Mouse (Mus musculus): ENCODE results near the gene Celf1. TPM values are rescaled to one million over a fixed set of nuclear protein-coding genes. Genes with fewer than 3 reads are reported as not detected.

Celf1 gene
- polyA plus RNA-seq, 1 experiment from 2014 or later = 156 TPM

DNA sequence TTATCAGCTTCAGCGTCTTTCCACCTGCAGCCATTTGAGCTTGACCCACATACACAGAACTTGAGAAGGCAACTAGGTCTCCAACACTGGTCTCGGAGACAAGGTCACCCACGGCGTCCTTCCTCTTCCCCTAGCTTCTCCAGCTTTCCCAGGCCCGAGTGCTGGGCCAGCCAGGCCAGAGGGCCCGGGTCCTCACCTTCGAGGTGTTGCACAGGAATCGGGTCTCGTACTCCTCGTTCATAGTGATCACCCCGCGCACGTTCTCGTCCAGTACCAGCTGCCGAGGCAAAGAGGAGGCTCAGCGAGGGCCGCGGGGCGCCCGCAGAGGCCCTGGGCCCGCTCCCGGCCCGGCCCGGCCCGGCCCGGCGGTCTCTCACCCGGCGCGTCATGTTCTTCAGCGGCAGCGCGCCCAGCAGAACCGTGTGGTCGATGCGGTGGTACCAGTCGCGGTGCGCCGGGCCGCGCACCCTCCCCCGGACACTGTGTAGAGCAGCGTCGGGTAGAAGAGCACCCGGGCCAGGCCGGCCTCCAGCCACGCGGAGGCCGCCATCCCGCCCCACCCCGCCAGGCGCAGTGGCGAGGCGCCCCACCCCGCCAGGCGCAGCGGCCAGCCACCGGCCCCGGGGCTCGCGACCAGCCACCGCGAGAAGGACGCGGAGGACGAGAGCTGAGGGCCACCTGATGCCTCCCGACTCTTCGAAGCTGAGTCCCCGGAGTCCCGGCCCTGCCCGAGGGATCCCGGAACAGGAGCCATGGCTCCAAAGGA lies 22.8 kb upstream of the Celf1 start:
- under 1% methylated on average over 71 of the region's 73 CpGs for WGBS

DNA sequence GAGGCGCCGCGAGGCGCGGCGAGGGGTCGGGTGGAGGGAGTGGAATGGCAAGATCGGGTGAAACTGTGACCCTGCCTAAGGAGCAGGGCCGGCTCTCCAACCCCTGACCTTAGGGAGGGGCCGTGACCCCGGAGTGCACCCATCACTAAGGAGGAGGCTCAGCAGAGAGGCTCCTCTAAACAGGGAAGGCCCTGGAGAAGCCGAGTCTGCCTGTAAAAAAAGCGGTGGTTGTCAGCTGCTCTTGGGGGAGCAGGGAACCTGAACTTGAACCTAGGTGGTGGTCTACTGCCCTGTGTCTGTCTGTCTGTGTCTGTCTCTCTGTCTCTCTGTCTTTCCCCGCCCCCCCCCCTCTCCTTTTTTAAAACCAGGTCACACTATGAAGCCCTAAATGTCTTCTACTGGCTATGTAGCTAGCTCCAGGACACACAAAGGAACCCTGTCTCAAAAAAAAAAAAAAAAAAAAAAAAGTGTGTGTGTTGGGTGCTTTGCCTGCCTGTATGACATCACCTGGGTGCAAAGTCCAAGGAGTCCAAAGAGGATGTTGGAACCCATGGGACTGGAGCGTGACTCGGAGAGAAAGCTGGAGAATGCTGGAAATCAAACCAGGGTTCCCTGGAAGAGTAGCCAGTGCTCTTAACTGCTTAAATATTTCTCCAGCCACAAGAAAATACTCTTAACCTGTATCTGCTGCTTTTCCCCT lies 22.0 kb upstream of the Celf1 start:
- peak overlapping the region; percentile 97 for H3K27ac ChIP-seq
- DNase-seq (ENCODE audit: extremely low spot score, low spot score) = no peak
- 11% methylated on average over 16 of the region's 16 CpGs for WGBS
- peak overlapping the region; percentile 79 for H3K4me3 ChIP-seq
- no peaks in the 10 kb centered on the region for H3K9me3 ChIP-seq
- peaks cover 3% of the 10 kb centered on the region; the same call in 1 of the 2 replicates for H3K27me3 ChIP-seq (ENCODE audit: poor library complexity, severe bottlenecking)
- peaks cover 34% of the 10 kb centered on the region for H3K4me1 ChIP-seq
- peaks cover 29% of the 10 kb centered on the region for H3K36me3 ChIP-seq (replicated peaks)

More for the DNA sequence above, 22.8 kb upstream of the Celf1 start:
- peaks cover 36% of the 10 kb centered on the region for H3K36me3 ChIP-seq (replicated peaks)
- H3K27ac ChIP-seq = peak overlapping the region; percentile 97
- peaks cover 3% of the 10 kb centered on the region; the same call in 1 of the 2 replicates for H3K27me3 ChIP-seq (ENCODE audit: poor library complexity, severe bottlenecking)
- H3K4me3 ChIP-seq = peak overlapping the region; percentile 79
- H3K9me3 ChIP-seq = no peaks in the 10 kb centered on the region
- peak; percentile 77 for DNase-seq (ENCODE audit: extremely low spot score, low spot score)
- peaks cover 34% of the 10 kb centered on the region for H3K4me1 ChIP-seq

DNA sequence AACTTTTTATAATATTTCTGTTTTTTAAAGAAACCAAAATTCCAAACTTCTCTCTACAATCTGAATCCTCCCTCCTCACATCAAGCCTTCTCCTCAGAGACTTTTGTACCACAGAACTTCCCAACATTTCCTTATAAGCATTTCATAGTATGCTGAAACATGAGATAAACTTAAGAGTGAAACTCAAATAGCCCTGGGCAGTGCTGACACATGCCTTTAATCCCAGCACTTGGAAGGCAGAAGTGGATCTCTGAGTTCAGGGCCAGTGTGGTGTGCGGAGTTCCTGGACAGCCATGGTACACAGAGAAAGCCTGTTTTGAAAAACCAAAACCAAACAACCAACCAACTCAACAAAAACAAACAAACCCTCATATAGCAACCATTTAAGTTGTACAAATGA lies 19.0 kb upstream of the Celf1 start:
- no peak overlapping the region for H3K27ac ChIP-seq
- H3K9me3 ChIP-seq = no peaks in the 10 kb centered on the region
- H3K36me3 ChIP-seq (replicated peaks) = no peaks in the 10 kb centered on the region
- H3K4me1 ChIP-seq = peaks cover 25% of the 10 kb centered on the region
- DNase-seq (ENCODE audit: extremely low spot score, low spot score) = no peak
- H3K4me3 ChIP-seq = no peak overlapping the region
- WGBS = 92% methylated on average over 1 of the region's 1 CpGs
- peaks cover 3% of the 10 kb centered on the region; the same call in 1 of the 2 replicates for H3K27me3 ChIP-seq (ENCODE audit: poor library complexity, severe bottlenecking)

DNA sequence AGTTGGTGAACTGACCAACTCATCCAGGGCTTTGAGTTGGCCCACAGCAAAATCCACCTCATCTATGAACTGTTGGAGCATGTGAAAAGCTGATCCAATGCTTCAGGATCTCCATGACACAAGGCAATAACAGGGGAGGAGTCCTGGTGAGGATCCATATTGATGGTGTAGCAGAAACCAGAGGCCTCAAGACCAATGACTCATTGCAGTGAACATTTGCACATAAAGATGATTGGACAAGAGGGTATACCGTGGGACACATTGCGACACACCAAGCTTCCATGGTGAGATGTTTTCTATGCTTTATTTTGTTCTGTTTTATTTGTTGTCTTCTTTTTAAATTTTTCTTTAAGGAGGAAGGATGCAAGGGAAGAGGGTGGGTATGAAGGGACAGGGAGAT lies 17.5 kb upstream of the Celf1 start:
- H3K4me3 ChIP-seq = no peak overlapping the region
- H3K4me1 ChIP-seq = peaks cover 10% of the 10 kb centered on the region
- H3K27me3 ChIP-seq (ENCODE audit: poor library complexity, severe bottlenecking) = peaks cover 3% of the 10 kb centered on the region; the same call in 1 of the 2 replicates
- WGBS = 95% methylated on average over 2 of the region's 2 CpGs
- H3K27ac ChIP-seq = no peak overlapping the region
- H3K36me3 ChIP-seq (replicated peaks) = no peaks in the 10 kb centered on the region
- H3K9me3 ChIP-seq = no peaks in the 10 kb centered on the region
- no peak for DNase-seq (ENCODE audit: extremely low spot score, low spot score)

DNA sequence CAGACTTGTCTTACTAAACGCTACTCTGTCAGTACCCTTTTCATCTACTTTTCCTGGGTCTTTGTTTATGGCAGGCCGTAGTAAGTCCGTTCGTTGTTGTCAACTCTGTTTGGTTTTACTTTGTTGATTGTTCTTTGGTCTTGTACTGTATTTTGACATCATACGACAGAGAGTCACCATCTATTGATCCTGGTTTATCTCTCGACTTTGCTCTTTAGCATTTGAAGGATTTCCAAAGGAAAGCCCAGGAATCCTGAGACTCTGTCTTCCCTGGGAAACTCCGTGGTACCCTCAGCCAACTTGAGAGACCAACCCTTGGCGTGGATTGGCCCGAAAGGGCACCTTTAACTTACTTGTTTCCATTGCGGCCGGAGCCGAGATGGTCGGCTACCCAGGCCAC lies 11.6 kb upstream of the Celf1 start:
- Histone ChIP-seq H3K27ac (no peak overlapping the region), H3K4me3 (no peak overlapping the region), H3K36me3 (replicated peaks) (no peaks in the 10 kb centered on the region), H3K27me3 (ENCODE audit: poor library complexity, severe bottlenecking) (no peaks in the 10 kb centered on the region), H3K4me1 (no peaks in the 10 kb centered on the region), H3K9me3 (no peaks in the 10 kb centered on the region)
- no peak for DNase-seq (ENCODE audit: extremely low spot score, low spot score)
- WGBS = 90% methylated on average over 13 of the region's 13 CpGs

DNA sequence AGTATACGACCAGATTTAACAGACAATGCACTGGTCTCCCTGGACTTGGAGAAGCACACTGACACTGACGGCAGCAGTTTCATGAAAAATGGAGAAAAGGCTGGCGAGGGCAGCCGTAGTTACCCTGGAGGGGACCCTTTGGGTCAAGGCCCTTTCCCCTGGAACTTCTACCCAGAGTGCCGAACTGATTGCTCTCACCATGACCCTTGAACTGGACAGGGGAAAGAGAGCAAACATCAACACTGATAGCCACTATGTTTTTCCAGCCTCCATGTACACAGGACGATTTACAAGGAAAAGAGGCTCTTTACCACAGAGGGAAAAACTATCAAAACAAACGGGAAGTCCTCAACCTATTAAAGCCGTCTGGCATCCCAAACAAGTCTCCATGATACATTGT lies 8.4 kb upstream of the Celf1 start:
- 86% methylated on average over 8 of the region's 8 CpGs for WGBS
- Histone ChIP-seq H3K27ac (no peak overlapping the region), H3K9me3 (no peaks in the 10 kb centered on the region), H3K27me3 (ENCODE audit: poor library complexity, severe bottlenecking) (no peaks in the 10 kb centered on the region), H3K4me1 (no peaks in the 10 kb centered on the region), H3K36me3 (replicated peaks) (no peaks in the 10 kb centered on the region), H3K4me3 (no peak overlapping the region)
- DNase-seq (ENCODE audit: extremely low spot score, low spot score) = no peak

DNA sequence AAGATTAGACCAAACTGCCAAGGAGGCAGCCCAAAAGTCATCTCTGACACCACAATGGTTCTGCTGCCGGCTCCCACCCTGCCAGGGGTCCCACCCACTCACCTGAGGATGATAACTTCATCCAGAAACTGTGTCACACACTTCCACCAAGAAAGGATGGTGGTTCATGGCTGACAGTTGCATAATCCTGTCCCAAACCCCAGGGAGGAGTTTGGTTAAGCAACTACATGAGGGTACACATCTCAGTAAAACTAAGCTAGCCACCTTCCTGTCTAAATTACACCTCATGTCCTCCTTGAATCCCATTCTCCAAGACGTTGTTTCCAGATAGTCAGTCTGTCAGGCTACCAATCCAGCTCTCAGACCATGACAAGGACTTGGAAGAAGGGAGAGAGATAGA lies 7.9 kb upstream of the Celf1 start:
- H3K27me3 ChIP-seq (ENCODE audit: poor library complexity, severe bottlenecking) = no peaks in the 10 kb centered on the region
- 78% methylated on average over 2 of the region's 2 CpGs for WGBS
- H3K4me3 ChIP-seq = no peak overlapping the region

DNA sequence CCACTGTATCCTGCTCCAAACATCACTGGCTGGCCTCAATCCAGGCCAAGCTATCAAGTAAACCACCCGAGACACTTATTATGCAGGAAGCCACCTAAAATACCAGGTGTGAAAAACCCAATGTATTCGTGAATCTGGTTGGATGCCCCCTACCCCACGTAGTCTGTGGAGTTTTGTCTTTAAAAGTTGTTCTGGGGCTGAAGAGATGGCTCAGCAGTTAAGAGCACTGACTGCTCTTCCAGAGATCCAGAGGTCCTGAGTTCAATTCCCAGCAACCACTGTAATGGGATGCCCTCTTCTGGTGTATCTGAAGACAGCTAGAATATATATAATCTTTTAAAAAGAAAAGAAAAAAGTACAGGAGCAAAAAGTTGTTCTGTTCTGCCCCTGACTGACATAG lies 1.8 kb upstream of the Celf1 start:
- no peak overlapping the region for H3K4me3 ChIP-seq
- H3K27ac ChIP-seq = no peak overlapping the region
- H3K27me3 ChIP-seq (ENCODE audit: poor library complexity, severe bottlenecking) = no peaks in the 10 kb centered on the region
- peaks cover 9% of the 10 kb centered on the region for H3K36me3 ChIP-seq (replicated peaks)
- DNase-seq (ENCODE audit: extremely low spot score, low spot score) = no peak
- WGBS = 82% methylated on average over 3 of the region's 3 CpGs
- no peaks in the 10 kb centered on the region for H3K9me3 ChIP-seq
- H3K4me1 ChIP-seq = peaks cover 31% of the 10 kb centered on the region

More for the DNA sequence above, 7.9 kb upstream of the Celf1 start:
- H3K4me1 ChIP-seq = no peaks in the 10 kb centered on the region
- no peak for DNase-seq (ENCODE audit: extremely low spot score, low spot score)
- H3K27ac ChIP-seq = no peak overlapping the region
- H3K9me3 ChIP-seq = no peaks in the 10 kb centered on the region
- H3K36me3 ChIP-seq (replicated peaks) = no peaks in the 10 kb centered on the region

DNA sequence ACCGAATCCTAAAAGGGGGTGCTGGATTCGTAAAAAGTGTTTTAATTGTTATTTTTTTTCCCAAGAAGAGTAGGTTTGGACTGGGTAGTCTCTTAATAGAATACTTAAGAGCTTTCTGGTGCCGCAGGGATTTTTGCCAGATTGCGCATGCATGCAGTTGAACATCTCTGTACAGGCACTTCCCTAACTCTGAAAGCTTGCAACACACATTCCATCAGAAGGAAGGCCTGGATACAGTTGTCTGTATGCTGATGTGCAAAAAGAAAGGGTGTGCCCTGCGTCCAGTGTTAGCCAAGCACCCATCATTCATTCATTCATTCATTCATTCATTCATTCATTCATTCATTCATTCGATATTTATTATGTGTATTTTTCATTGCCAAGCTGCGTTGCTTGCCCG lies 432 bp upstream of the Celf1 start:
- peak overlapping the region; percentile 98 for H3K27ac ChIP-seq
- H3K4me3 ChIP-seq = peak overlapping the region; percentile 74
- H3K4me1 ChIP-seq = peaks cover 35% of the 10 kb centered on the region
- no peaks in the 10 kb centered on the region for H3K9me3 ChIP-seq
- WGBS = 58% methylated on average over 8 of the region's 8 CpGs
- H3K36me3 ChIP-seq (replicated peaks) = peaks cover 15% of the 10 kb centered on the region
- no peaks in the 10 kb centered on the region for H3K27me3 ChIP-seq (ENCODE audit: poor library complexity, severe bottlenecking)
- no peak for DNase-seq (ENCODE audit: extremely low spot score, low spot score)

DNA sequence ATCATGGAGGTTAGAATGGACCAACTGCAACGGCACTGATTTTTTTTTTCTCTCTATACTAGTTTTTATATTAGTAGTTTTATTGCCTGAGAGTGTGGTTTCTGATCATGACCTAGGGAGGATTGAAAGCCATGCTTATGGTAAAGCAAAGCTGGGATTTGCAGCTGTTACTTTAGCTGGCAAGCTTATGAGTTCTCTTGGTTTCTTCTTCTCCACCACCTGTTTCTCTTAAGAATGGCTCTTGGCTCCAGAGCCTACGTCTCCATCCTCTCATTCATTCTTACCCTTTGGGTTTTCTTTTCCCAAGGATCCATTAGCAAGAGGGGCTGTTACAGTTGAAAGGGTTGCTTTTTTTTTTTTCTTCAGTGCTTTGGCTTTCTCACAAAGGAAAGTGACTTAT lies 1.6 kb downstream of the Celf1 start:
- WGBS = 65% methylated on average over 2 of the region's 2 CpGs

DNA sequence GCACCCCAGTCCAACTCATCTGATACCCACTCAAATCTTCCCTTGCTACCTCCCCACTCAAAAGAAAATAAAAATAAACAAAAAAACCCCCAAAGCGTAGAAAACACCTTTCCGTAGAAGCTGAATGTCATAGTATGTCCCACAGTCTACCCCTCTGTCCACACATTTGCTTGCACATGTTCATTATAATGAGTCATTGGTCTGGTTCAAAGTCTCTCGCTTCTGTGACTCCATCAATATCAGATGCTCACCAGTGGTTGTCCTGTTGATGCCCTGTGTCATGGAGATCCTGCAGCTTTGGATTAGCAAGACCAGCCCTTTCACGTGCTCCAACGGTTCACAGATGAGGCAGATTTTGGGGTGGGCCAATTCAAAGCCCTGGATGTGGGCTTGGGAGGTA lies 10.0 kb downstream of the Celf1 start:
- peaks cover 50% of the 10 kb centered on the region for H3K36me3 ChIP-seq (replicated peaks)

More for the DNA sequence above, 1.6 kb downstream of the Celf1 start:
- no peaks in the 10 kb centered on the region for H3K9me3 ChIP-seq
- H3K27ac ChIP-seq = no peak overlapping the region
- no peak for DNase-seq (ENCODE audit: extremely low spot score, low spot score)
- peaks cover 35% of the 10 kb centered on the region for H3K4me1 ChIP-seq
- H3K4me3 ChIP-seq = peak overlapping the region; percentile 74
- peaks cover 24% of the 10 kb centered on the region for H3K36me3 ChIP-seq (replicated peaks)
- no peaks in the 10 kb centered on the region for H3K27me3 ChIP-seq (ENCODE audit: poor library complexity, severe bottlenecking)

DNA sequence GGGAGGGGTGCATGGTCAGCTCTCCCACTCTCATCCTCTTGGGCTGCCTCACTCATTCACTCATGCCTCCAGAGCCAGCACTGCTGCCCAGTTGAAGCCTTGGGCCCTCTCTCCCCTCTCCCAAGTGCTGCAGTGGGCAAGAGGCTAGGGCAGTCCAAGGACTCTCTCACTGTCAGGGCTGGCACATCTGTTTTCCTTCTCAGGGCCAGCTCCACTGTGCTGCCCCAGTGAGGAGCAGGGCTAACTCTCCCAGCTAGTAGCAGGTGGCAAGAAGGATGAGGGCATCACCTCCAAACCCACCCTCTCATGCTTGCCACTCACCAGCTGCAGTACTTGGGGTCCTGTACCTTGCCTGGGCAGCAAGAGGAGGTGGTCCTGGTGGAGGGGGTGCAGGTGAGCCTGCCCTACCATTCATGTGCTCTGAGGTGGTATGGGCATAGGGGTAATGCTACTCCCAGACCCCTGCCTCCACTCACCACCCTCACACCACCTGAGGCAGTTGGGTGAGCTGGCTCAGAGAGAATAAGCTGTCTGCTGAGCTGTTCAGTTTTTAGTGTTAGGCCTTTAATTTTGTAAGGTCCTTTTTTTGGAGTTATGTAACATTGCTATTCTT lies 10.5 kb downstream of the Celf1 start:
- H3K27me3 ChIP-seq (ENCODE audit: poor library complexity, severe bottlenecking) = no peaks in the 10 kb centered on the region
- peaks cover 50% of the 10 kb centered on the region for H3K36me3 ChIP-seq (replicated peaks)
- no peak for DNase-seq (ENCODE audit: extremely low spot score, low spot score)
- no peaks in the 10 kb centered on the region for H3K9me3 ChIP-seq
- no peak overlapping the region for H3K27ac ChIP-seq
- H3K4me1 ChIP-seq = peaks cover 15% of the 10 kb centered on the region
- H3K4me3 ChIP-seq = no peak overlapping the region

More for the DNA sequence above, 10.0 kb downstream of the Celf1 start:
- H3K4me3 ChIP-seq = no peak overlapping the region
- no peaks in the 10 kb centered on the region for H3K9me3 ChIP-seq
- WGBS = 86% methylated on average over 5 of the region's 5 CpGs
- no peaks in the 10 kb centered on the region for H3K27me3 ChIP-seq (ENCODE audit: poor library complexity, severe bottlenecking)
- no peak for DNase-seq (ENCODE audit: extremely low spot score, low spot score)
- H3K4me1 ChIP-seq = peaks cover 9% of the 10 kb centered on the region
- H3K27ac ChIP-seq = no peak overlapping the region

DNA sequence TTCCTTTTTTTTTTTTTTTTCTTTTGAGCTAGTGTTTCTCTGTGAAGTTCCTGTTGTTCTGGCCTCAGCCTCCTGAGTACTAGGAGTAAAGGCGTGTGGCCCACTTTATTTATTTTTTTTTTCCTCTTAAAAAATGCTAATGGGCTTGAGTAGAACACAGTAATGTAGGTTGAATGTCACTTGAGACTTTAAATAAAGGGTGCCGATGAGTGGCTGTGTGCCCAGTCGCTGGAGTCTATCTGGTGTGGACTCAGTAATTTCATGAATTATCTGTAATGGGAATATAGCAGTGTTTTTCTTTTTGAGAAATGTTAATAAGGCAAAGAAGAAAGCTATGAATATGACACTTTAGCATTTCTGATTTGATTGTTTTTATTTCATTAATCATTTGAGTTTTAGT lies 13.3 kb downstream of the Celf1 start:
- Histone ChIP-seq H3K27me3 (ENCODE audit: poor library complexity, severe bottlenecking) (no peaks in the 10 kb centered on the region), H3K4me3 (no peak overlapping the region)
- 94% methylated on average over 3 of the region's 3 CpGs for WGBS

More for the DNA sequence above, 13.3 kb downstream of the Celf1 start:
- peaks cover 40% of the 10 kb centered on the region for H3K36me3 ChIP-seq (replicated peaks)
- no peak for DNase-seq (ENCODE audit: extremely low spot score, low spot score)
- H3K9me3 ChIP-seq = no peaks in the 10 kb centered on the region
- H3K4me1 ChIP-seq = peaks cover 25% of the 10 kb centered on the region
- no peak overlapping the region for H3K27ac ChIP-seq

Measured in forebrain, embryonic 10.5 days (tissue).